Mouse (Mus musculus) CH12.LX (cell line): ENCODE results near the gene Drc3.

Experiments
- CTCF ChIP-seq, 2 experiments: IDR thresholded peaks in 1 of 2; conservative IDR thresholded peaks in 1 of 2; 2 replicates each; pipeline ENCODE4 v1.5.1; 2011 to 2012; ENCODE audit warnings: low read depth in 2 of 2, low read length in 2 of 2, improper control_type of control experiment in 1 of 2, inconsistent platforms in 1 of 2, mild to moderate bottlenecking in 1 of 2, moderate library complexity in 1 of 2
- HCFC1 ChIP-seq: IDR thresholded peaks from 2 replicates; pipeline ENCODE4 v1.6.1; 2012; ENCODE audit warnings: low read depth, mild to moderate bottlenecking, inconsistent platforms, low read length, improper control_type of control experiment
- JUN ChIP-seq: IDR thresholded peaks from 2 replicates; pipeline ENCODE4 v1.6.1; 2011; ENCODE audit warnings: low read depth, mild to moderate bottlenecking, low read length, improper control_type of control experiment, moderate library complexity; ENCODE audit not compliant: insufficient read depth
- KAT2A ChIP-seq: IDR thresholded peaks from 2 replicates; pipeline ENCODE4 v1.6.1; 2012; ENCODE audit warnings: low read length, improper control_type of control experiment, inconsistent platforms; ENCODE audit not compliant: insufficient replicate concordance
- ZC3H11A ChIP-seq: IDR thresholded peaks from 2 replicates; pipeline ENCODE4 v1.6.1; 2012; ENCODE audit warnings: low read depth, mild to moderate bottlenecking, inconsistent platforms, low read length, improper control_type of control experiment

GRCm38 (mm10) chr11:60412921-60413320 is 59.8 kb downstream of the Drc3 start:
- TF ChIP-seq CTCF (conservative IDR thresholded peaks at IDR 0.05 in 1 of 2, IDR thresholded peaks at IDR 0.05 in 1 of 2; ENCODE audit: low read depth in 2 of 2, low read length in 2 of 2) (no peak), HCFC1 (no peak), ZC3H11A (no peak), KAT2A (no peak), JUN (no peak)
